Mouse (Mus musculus): ENCODE measurements at regions not wholly inside any gene's neighbourhood (a gene's known extent, or its start where the extent isn't known, plus 50 kb on each side); places are given as distances from the start of the nearest gene placed in this dataset.
A peak's percentile ranks its signal among the peaks of the same experiment; 100 is the strongest.

DNA sequence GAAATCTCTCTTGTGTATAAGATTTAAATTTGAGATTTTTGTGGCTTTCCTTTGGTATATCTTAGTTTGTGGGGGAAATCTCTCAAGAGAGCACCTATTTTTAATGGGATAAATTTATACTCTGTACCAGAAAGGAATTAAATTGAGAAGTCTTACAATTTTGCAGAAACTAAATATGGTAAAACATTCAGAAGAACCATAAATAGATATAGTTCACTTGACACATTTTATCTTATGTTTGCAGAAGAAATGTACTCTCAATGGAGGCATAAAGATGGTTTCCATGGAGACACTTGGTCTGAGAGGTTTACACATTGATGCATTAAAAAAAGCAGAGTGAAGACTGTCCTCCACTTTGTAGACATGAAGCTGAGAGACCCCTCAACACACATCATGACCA, 86.9 kb downstream of the Ndufa10 start:
- intact Hi-C loops (cut with DNase I) = no loop called here
- no peak for DNase-seq (ENCODE audit: extremely low spot score in 1 of 2, low spot score in 2 of 2)

DNA sequence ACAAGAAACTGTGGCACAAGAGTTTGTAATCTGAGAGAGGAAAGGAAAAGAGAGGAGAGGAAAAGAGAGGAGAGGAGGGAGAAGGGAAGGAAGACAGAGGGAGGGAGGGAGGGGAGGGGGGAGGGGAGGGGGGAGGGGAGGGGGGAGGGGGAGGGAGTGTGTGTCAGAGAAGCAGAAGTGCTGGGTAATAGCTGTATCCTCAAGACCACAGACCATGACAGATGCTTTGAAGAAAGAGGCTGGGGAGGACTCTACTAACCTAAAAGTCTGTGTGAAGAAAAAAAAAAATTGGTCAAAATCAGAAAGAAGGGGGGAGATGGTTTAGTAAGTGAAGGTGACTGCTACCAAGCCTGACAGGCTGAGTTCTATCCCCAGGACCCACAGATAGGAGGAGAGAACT, 88.7 kb downstream of the Ndufa10 start:
- intact Hi-C loops (cut with DNase I) = no loop called here
- DNase-seq (ENCODE audit: extremely low spot score in 1 of 2, low spot score in 2 of 2) = no peak

GRCm38 (mm10) chr1:92383749-92384148, 89.9 kb downstream of the Ndufa10 start:
- intact Hi-C loops (cut with DNase I) = no loop called here
- DNase-seq (ENCODE audit: extremely low spot score in 1 of 2, low spot score in 2 of 2) = no peak

GRCm38 (mm10) chr1:92379510-92379886, 94.2 kb downstream of the Ndufa10 start:
- DNase-seq (ENCODE audit: extremely low spot score in 1 of 2, low spot score in 2 of 2) = no peak

GRCm38 (mm10) chr1:92378741-92379509, 94.7 kb downstream of the Ndufa10 start:
- peak in 1 of 2 experiments; percentile 53 for DNase-seq (ENCODE audit: extremely low spot score in 1 of 2, low spot score in 2 of 2)

More at GRCm38 (mm10) chr1:92379510-92379886, 94.2 kb downstream of the Ndufa10 start:
- intact Hi-C loops (cut with DNase I) = loop anchor here (5.0 kb wide), 1 partner anchor 197 kb away; no protein-coding TSS in a partner anchor

GRCm38 (mm10) chr1:92376456-92376855, 97.2 kb downstream of the Ndufa10 start:
- peak; percentile 22 to 54 for DNase-seq (ENCODE audit: extremely low spot score in 1 of 2, low spot score in 2 of 2)
- intact Hi-C loops (cut with DNase I) = loop anchor here (5.0 kb wide), 1 partner anchor 194 kb away; no protein-coding TSS in a partner anchor

More at GRCm38 (mm10) chr1:92378741-92379509, 94.7 kb downstream of the Ndufa10 start:
- intact Hi-C loops (cut with DNase I) = loop anchor here (5.0 kb wide), 1 partner anchor 197 kb away; no protein-coding TSS in a partner anchor

DNA sequence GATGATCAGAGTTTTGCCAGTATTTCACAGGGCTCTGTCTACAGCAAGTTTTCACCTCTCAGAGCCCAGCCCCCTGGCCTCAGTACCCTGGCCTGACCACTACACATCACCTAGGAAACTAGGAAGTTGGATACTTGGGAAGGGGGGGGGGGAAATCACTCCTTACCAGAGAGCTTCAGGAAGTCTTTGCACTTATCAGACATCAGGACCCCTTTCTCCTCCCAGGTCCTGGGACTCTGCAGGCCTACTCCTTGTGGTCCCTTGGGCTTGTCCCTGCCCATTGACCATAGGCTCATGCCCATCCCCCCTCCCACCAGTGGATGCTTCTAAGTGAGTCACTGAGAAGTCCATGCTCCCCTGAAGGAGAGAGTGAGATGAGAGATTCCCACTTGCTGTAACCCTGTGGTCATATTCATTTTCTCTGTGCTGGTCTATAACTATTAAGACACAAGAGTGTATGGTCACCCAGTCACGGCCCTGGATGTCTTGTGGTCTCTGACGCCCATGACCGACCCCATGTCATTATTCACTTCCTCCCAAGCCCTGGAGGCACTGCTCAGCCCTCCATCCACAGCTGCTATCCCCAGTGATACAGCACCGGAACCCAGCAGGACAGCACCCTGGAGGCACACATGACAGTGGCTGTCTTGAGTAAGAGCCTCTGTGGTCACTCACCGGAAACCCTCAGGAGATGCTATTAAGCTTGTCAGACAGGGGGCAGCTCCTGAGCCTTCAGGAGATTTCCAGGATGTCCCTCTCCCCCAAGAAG, 101.3 kb downstream of the Ndufa10 start:
- intact Hi-C loops (cut with DNase I) = no loop called here
- peak in 1 of 2 experiments; percentile 36 for DNase-seq (ENCODE audit: extremely low spot score in 1 of 2, low spot score in 2 of 2)

GRCm38 (mm10) chr1:92371357-92371981, 102.2 kb downstream of the Ndufa10 start:
- DNase-seq (ENCODE audit: extremely low spot score in 1 of 2, low spot score in 2 of 2) = peak; percentile 30 to 83
- intact Hi-C loops (cut with DNase I) = no loop called here

- no peak for DNase-seq (ENCODE audit: extremely low spot score in 1 of 2, low spot score in 2 of 2)
- intact Hi-C loops (cut with DNase I) = no loop called here
Observed at GRCm38 (mm10) chr1:92370842-92371241, 102.8 kb downstream of the Ndufa10 start.

DNA sequence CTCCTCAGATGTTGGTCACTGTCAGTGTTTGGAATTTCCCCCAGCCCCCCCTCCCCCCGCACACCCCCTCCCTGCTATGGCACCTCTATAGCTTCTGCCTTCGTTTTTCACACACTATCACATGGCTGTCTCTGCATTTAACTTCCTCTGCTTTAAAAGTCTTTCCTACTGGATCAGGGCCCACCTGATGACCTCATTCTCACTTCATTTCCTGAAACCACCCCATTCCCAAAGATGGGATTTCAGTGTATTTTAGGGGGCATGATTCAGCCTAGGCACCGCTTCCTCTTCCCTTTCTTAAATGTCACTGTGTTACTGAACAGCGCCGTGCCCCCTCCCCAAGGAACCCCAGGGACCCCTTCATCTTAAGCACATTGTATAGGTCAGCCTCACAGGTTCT, 103.7 kb downstream of the Ndufa10 start:
- intact Hi-C loops (cut with DNase I) = no loop called here

GRCm38 (mm10) chr1:92366249-92366648, 107.4 kb downstream of the Ndufa10 start:
- intact Hi-C loops (cut with DNase I) = no loop called here
- DNase-seq (ENCODE audit: extremely low spot score in 1 of 2, low spot score in 2 of 2) = no peak

More for the DNA sequence above, 103.7 kb downstream of the Ndufa10 start:
- no peak for DNase-seq (ENCODE audit: extremely low spot score in 1 of 2, low spot score in 2 of 2)

DNA sequence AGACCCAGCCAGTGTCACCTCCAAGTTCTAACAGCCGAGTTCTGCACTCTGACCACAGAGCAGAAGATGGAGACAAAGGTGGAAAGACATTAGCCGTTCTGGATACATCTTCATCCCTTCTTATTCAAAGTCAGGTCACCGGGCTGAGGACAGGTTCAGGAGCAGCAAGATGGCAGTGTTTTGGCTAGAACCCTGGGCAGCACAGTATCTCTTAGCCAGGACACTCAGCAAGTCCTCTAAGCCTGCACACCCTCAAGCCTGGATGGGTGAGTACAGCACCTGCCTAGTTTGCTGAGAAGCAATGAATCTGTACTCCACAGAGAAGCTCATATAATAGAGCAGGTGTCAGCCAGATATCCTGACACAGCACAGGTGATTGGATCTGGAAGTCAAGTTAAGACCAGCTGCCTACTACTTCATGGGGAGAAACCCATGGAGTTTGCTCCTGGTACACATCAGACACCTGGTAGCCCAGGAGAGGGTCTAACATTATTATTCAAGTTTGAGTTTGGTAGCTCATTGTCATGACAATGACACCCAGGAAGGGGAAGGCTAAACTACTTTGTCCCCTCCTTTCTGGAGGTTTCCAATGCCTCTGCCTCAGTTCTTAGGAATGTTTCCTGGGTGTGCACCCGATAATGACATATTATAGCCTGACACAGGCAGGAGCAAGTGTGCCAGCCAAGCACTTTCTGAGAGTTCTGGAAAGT, 108.1 kb downstream of the Ndufa10 start:
- no peak for DNase-seq (ENCODE audit: extremely low spot score in 1 of 2, low spot score in 2 of 2)
- intact Hi-C loops (cut with DNase I) = no loop called here

DNA sequence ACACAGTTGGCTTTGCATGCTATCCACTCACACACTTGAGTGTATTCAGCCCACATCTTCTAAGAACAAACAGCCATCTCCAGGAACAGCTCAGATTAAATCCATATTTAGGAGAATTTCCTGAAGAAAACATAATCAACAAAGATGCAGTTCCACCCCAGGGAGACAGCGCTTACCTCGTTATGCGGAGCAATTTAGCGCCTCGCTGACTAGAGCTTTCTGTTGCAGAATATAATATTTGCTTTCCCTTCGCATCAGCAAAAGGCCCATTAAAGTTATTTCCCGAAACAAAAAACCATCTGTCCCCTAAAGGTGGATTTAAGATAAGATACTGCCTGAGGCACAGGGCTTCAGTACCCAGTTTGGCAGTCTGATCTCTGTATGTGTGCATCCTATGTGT, 112.0 kb downstream of the Ndufa10 start:
- DNase-seq (ENCODE audit: extremely low spot score in 1 of 2, low spot score in 2 of 2) = no peak
- intact Hi-C loops (cut with DNase I) = no loop called here

DNA sequence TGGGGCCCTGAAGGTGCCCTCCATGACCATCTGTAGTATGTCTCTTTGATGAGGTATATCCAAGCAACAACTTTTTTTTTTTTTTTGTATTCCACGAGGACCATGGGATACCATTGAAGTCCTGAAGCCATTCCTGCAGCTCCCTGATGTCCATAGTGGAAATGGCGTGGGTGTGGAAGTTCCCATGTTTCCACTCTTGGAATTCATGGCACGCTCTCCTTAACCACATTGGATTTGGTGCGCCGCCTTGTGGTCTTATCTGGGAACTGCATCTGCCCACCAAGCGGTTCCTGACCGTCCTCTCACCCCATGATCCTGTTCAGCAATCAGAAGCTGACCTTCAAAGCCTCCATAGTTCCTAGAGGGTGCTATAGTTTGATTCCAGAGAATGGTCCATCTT, 113.4 kb downstream of the Ndufa10 start:
- DNase-seq (ENCODE audit: extremely low spot score in 1 of 2, low spot score in 2 of 2) = peak in 1 of 2 experiments; percentile 65
- intact Hi-C loops (cut with DNase I) = no loop called here

GRCm38 (mm10) chr1:92359473-92359872, 114.2 kb downstream of the Ndufa10 start:
- no peak for DNase-seq (ENCODE audit: extremely low spot score in 1 of 2, low spot score in 2 of 2)
- intact Hi-C loops (cut with DNase I) = no loop called here

- DNase-seq (ENCODE audit: extremely low spot score in 1 of 2, low spot score in 2 of 2) = no peak
- intact Hi-C loops (cut with DNase I) = no loop called here
Observed at GRCm38 (mm10) chr1:92358758-92359287, 114.8 kb downstream of the Ndufa10 start.

GRCm38 (mm10) chr1:92348353-92349005, 125.2 kb downstream of the Ndufa10 start:
- no peak for DNase-seq (ENCODE audit: extremely low spot score in 1 of 2, low spot score in 2 of 2)
- intact Hi-C loops (cut with DNase I) = no loop called here

DNA sequence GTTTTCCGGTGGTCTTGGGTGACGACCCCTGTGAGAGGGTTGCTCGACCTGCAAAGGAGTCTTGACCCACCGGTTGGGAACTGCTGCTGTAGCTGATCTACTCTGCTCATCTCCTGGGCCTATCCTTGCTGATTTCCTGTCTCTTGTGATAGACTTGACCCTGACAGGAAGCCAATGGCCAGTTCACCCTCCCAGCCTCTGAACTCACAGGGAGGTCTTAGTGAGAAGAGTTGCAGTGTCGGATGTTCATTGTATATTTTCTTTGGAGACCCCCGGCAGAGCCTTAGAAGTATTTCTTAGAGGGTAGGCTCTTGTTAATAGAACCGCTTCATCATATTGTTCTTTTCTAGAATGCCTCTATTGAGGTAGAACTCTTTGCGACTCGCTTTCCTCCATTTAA, 126.0 kb downstream of the Ndufa10 start:
- intact Hi-C loops (cut with DNase I) = no loop called here
- no peak for DNase-seq (ENCODE audit: extremely low spot score in 1 of 2, low spot score in 2 of 2)
